Comparison of ENCODE assay signal across 8 mouse cellular contexts in genomic region chr16:91917631-91918096, GRCm38 (mm10).
DNase-seq lines count a peak whose midpoint lies in the region; ATAC-seq and TF ChIP-seq lines count a peak whose summit lies in the region.

No protein-coding gene starts in this region.

- peak overlapping the region; percentile 62; the same call in 1 of the 2 replicates for H3K27ac ChIP-seq in forebrain, embryonic 10.5 days
- 0 out of 2 replicates have a peak overlapping the region, but pooled peaks have one; percentile 29 for H3K27ac ChIP-seq in heart, embryonic 15.5 days
- H3K27ac ChIP-seq in liver, embryonic 14.5 days, result no peak overlapping the region
- H3K27ac ChIP-seq in neural tube, embryonic 11.5 days (ENCODE audit: low read depth, low read length), result no peak overlapping the region
- H3K27ac ChIP-seq in stomach, embryonic 16.5 days (ENCODE audit: low read length), result no peak overlapping the region

- peak; percentile 96 for TF ChIP-seq CTCF in liver, embryonic 14.5 days (IDR thresholded peaks at IDR 0.05; ENCODE audit: low read depth)

- H3K36me3 ChIP-seq in forebrain, embryonic 10.5 days (replicated peaks), result peaks cover 6% of the 10 kb centered on the region; the same call in 1 of the 2 replicates
- no peaks in the 10 kb centered on the region for H3K36me3 ChIP-seq in heart, embryonic 15.5 days
- no peaks in the 10 kb centered on the region for H3K36me3 ChIP-seq in liver, embryonic 14.5 days (replicated peaks; ENCODE audit: control insufficient read depth, insufficient read depth, low read depth)
- H3K36me3 ChIP-seq in neural tube, embryonic 11.5 days (ENCODE audit: control insufficient read depth, insufficient read depth, low read length), result no peaks in the 10 kb centered on the region; the same call in 1 of the 2 replicates
- no peaks in the 10 kb centered on the region for H3K36me3 ChIP-seq in stomach, embryonic 16.5 days (ENCODE audit: control insufficient read depth, insufficient read depth, low read length)

- TF ChIP-seq EP300 in liver, embryonic 14.5 days (IDR thresholded peaks at IDR 0.05; ENCODE audit: low read depth), result no peak

- H3K4me2 ChIP-seq in heart, embryonic 15.5 days, result peak overlapping the region; percentile 75
- peak overlapping the region; percentile 73 for H3K4me2 ChIP-seq in liver, embryonic 14.5 days (ENCODE audit: low read depth)
- H3K4me2 ChIP-seq in neural tube, embryonic 11.5 days (ENCODE audit: low read depth), result peak overlapping the region; percentile 12; the same call in 1 of the 2 replicates
- peak overlapping the region; percentile 52 for H3K4me2 ChIP-seq in stomach, embryonic 16.5 days (ENCODE audit: low read depth, low read length)

- ATAC-seq in heart, embryonic 15.5 days (replicated peaks; ENCODE audit: insufficient number of reproducible peaks, insufficient read depth, low FRiP score, low read depth), result peak; percentile 68; the same call in 1 of the 2 replicates
- ATAC-seq in liver, embryonic 14.5 days (ENCODE audit: insufficient read depth), result peak; percentile 73
- ATAC-seq in neural tube, embryonic 11.5 days (ENCODE audit: insufficient read depth, low FRiP score, low TSS enrichment), result peak; percentile 58; the same call in 1 of the 2 replicates
- ATAC-seq in stomach, embryonic 16.5 days (ENCODE audit: insufficient read depth, low FRiP score), result peak; percentile 82; the same call in 1 of the 2 replicates

- H3K4me1 ChIP-seq in forebrain, embryonic 10.5 days, result peaks cover 37% of the 10 kb centered on the region
- H3K4me1 ChIP-seq in heart, embryonic 15.5 days (replicated peaks), result peaks cover 7% of the 10 kb centered on the region
- peaks cover 0 to 5% of the 10 kb centered on the region in 2 experiments; a peak in 2 of 4 replicates for H3K4me1 ChIP-seq in liver, embryonic 14.5 days (replicated peaks; ENCODE audit: control insufficient read depth in 2 of 2, insufficient read depth in 2 of 2, low read length in 1 of 2)
- no peaks in the 10 kb centered on the region for H3K4me1 ChIP-seq in neural tube, embryonic 11.5 days (ENCODE audit: control insufficient read depth, insufficient read depth, low read length)
- H3K4me1 ChIP-seq in stomach, embryonic 16.5 days (ENCODE audit: control insufficient read depth, insufficient read depth, low read length), result 0 out of 2 replicates have a peak, but pooled peaks cover 6% of the 10 kb centered on the region

- H3K9me3 ChIP-seq in forebrain, embryonic 10.5 days, result no peaks in the 10 kb centered on the region
- H3K9me3 ChIP-seq in heart, embryonic 15.5 days (replicated peaks), result no peaks in the 10 kb centered on the region
- no peaks in the 10 kb centered on the region for H3K9me3 ChIP-seq in liver, embryonic 14.5 days (ENCODE audit: control insufficient read depth, low read length)
- no peaks in the 10 kb centered on the region for H3K9me3 ChIP-seq in neural tube, embryonic 11.5 days (ENCODE audit: control insufficient read depth, low read length)
- no peaks in the 10 kb centered on the region for H3K9me3 ChIP-seq in stomach, embryonic 16.5 days (replicated peaks; ENCODE audit: control insufficient read depth, low read length)

- no peak overlapping the region; the same call in 1 of the 2 replicates for H3K9ac ChIP-seq in heart, embryonic 15.5 days
- H3K9ac ChIP-seq in liver, embryonic 14.5 days (replicated peaks), result peak overlapping the region; percentile 56
- H3K9ac ChIP-seq in neural tube, embryonic 11.5 days (ENCODE audit: low read length), result no peak overlapping the region
- H3K9ac ChIP-seq in stomach, embryonic 16.5 days (ENCODE audit: low read length), result peak overlapping the region; percentile 57

- peak; percentile 68 to 77 for DNase-seq in CD8-positive naive resting alpha-beta T cell, adult 2 months (ENCODE audit: low read depth in 2 of 2, low spot score in 2 of 2)
- DNase-seq in c-Kit-positive CD71-negative TER-119-negative erythroid progenitor cells, embryonic 14.5 days (ENCODE audit: low read depth), result peak; percentile 71
- peak; percentile 83 for DNase-seq in forebrain, embryonic 10.5 days (ENCODE audit: extremely low spot score, low spot score)
- peak; percentile 87 for DNase-seq in kidney, postnatal 14 days
- peak; percentile 56 to 63 (median 63) for DNase-seq in liver, embryonic 14.5 days (ENCODE audit: low read depth in 3 of 3, low spot score in 3 of 3)
- peak; percentile 85 for DNase-seq in neural tube, embryonic 11.5 days (ENCODE audit: low spot score)

- no peaks in the 10 kb centered on the region for H3K27me3 ChIP-seq in forebrain, embryonic 10.5 days (ENCODE audit: poor library complexity, severe bottlenecking)
- no peaks in the 10 kb centered on the region for H3K27me3 ChIP-seq in heart, embryonic 15.5 days
- H3K27me3 ChIP-seq in liver, embryonic 14.5 days (ENCODE audit: control insufficient read depth, insufficient read depth, low read length), result no peaks in the 10 kb centered on the region
- H3K27me3 ChIP-seq in neural tube, embryonic 11.5 days (ENCODE audit: control insufficient read depth, insufficient read depth, low read length), result no peaks in the 10 kb centered on the region
- H3K27me3 ChIP-seq in stomach, embryonic 16.5 days (ENCODE audit: control insufficient read depth, insufficient read depth, low read length), result no peaks in the 10 kb centered on the region

- peak overlapping the region; percentile 32 for H3K4me3 ChIP-seq in forebrain, embryonic 10.5 days
- H3K4me3 ChIP-seq in heart, embryonic 15.5 days, result peak overlapping the region; percentile 49
- peak overlapping the region; percentile 45 to 59 for H3K4me3 ChIP-seq in liver, embryonic 14.5 days (ENCODE audit: insufficient read depth in 1 of 2, low read depth in 2 of 2, low read length in 2 of 2)
- H3K4me3 ChIP-seq in neural tube, embryonic 11.5 days (ENCODE audit: low read depth, low read length), result no peak overlapping the region
- peak overlapping the region; percentile 35 for H3K4me3 ChIP-seq in stomach, embryonic 16.5 days (replicated peaks; ENCODE audit: low read length)

- 39% methylated on average over 17 of the region's 17 CpGs for WGBS in forebrain, embryonic 10.5 days
- WGBS in heart, embryonic 15.5 days, result 13% methylated on average over 17 of the region's 17 CpGs
- whole genome bisulfite sequencing in liver, embryonic 14.5 days (ENCODE audit: insufficient replicate concordance), result 12% methylated on average over 17 of the region's 17 CpGs
- WGBS in neural tube, embryonic 11.5 days, result 42% methylated on average over 17 of the region's 17 CpGs
- 21% methylated on average over 17 of the region's 17 CpGs for WGBS in stomach, embryonic 16.5 days

Comparison
In these comparisons a context has a peak if more than half of its experiments do, and no peak if none do; other contexts are left out.
1. H3K27ac ChIP-seq: peak in forebrain, embryonic 10.5 days (single experiment) and heart, embryonic 15.5 days (single experiment); none in liver, embryonic 14.5 days (single experiment), neural tube, embryonic 11.5 days (single experiment) and stomach, embryonic 16.5 days (single experiment).
2. H3K4me2 ChIP-seq: peak in every context shown above with its lines; median percentile 75 in heart, embryonic 15.5 days; 73 in liver, embryonic 14.5 days; 52 in stomach, embryonic 16.5 days; 12 in neural tube, embryonic 11.5 days.
3. H3K9ac ChIP-seq: peak in liver, embryonic 14.5 days (single experiment) and stomach, embryonic 16.5 days (single experiment); none in heart, embryonic 15.5 days (single experiment) and neural tube, embryonic 11.5 days (single experiment).
4. Peak in every context shown above with its lines, with median percentiles within 50 percentile points of each other: DNase-seq and ATAC-seq.